Mouse (Mus musculus) CD8-positive naive resting alpha-beta T cell, adult 2 months (primary cell): ENCODE measurements around the gene Tmem209.

Experiments
- DNase-seq, 2 experiments: peaks; one replicate each; pipeline ENCODE4 v3.0.0; 2022; ENCODE audit warnings: low read depth in 2 of 2, low spot score in 2 of 2

Tmem209 gene

GRCm38 (mm10) chr6:30465586-30465985 lies 44.0 kb downstream of the Tmem209 start:
- no peak for DNase-seq

- no peak for DNase-seq
These were observed 46.8 kb downstream of the Tmem209 start for GRCm38 (mm10) chr6:30462822-30463221.

- no peak for DNase-seq
These were observed 47.7 kb downstream of the Tmem209 start for GRCm38 (mm10) chr6:30461755-30462344.

GRCm38 (mm10) chr6:30460750-30461446 lies 48.7 kb downstream of the Tmem209 start:
- peak in 1 of 2 experiments; percentile 42 for DNase-seq

GRCm38 (mm10) chr6:30459811-30460749 lies 49.5 kb downstream of the Tmem209 start:
- DNase-seq, result peak; percentile 76 to 87

GRCm38 (mm10) chr6:30459056-30459747 lies 50.4 kb downstream of the Tmem209 start:
- no peak for DNase-seq

GRCm38 (mm10) chr6:30458626-30459025 lies 51.0 kb downstream of the Tmem209 start:
- no peak for DNase-seq

GRCm38 (mm10) chr6:30456991-30457390 lies 52.6 kb downstream of the Tmem209 start:
- no peak for DNase-seq

- DNase-seq, result no peak
These were observed 70.0 kb downstream of the Tmem209 start for GRCm38 (mm10) chr6:30439576-30439975.

- no peak for DNase-seq
These were observed 72.5 kb downstream of the Tmem209 start for GRCm38 (mm10) chr6:30437054-30437453.

GRCm38 (mm10) chr6:30436476-30436875 lies 73.1 kb downstream of the Tmem209 start:
- DNase-seq, result no peak

GRCm38 (mm10) chr6:30432461-30433192 lies 77.0 kb downstream of the Tmem209 start:
- DNase-seq, result no peak
